Comparison of ENCODE assay signal across 23 mouse cellular contexts in the genomic region with DNA sequence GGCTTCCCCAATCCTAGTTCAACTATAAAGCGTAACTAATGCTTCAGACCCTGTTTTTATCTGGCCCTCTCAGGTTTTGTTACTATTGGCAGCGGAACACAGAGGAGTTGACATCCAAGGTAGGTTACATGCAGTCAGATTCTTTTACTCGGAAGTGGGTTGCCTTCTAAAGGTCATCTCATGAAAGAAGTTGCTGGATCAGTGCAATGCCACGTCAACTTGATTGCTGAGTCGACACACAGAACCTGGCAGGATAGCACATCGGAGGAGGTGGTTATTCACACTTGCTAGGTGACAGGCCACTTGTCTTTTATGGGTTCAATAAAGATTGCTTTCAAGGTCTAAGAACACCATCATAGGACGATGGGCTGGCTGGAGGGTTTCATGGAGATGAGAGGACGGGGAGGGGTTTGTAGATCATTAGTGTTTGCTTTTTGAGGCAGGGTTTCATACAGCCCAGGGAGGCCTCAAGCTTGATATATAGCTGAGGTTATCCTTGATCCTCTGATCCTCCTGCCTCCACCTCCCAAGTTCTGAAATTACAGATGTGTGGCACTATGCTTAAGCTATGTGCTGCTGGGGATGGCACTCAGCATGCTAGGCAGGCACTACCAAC. TPM values are rescaled to one million over a fixed set of nuclear protein-coding genes. Genes with fewer than 3 reads are reported as not detected.
"Had no signal": no experiment of that assay in that cellular context is flagged by ENCODE, and none has a peak within 500 bp of the region (broad histone marks: within the 10 kb centered on the region; RNA-seq: fewer than 3 reads in every experiment).

No protein-coding gene starts in this region.

- H3K9ac ChIP-seq: forebrain, postnatal 0 days; heart, embryonic 13.5 days; heart, embryonic 15.5 days; hindbrain, embryonic 14.5 days; limb, embryonic 13.5 days; limb, embryonic 15.5 days; liver, embryonic 12.5 days; liver, embryonic 14.5 days had no signal

- H3K4me3 ChIP-seq: heart, adult 2 months; heart, embryonic 13.5 days; heart, embryonic 15.5 days; layer of hippocampus, adult 2 months; left cerebral cortex, adult 2 months; limb, embryonic 13.5 days; limb, embryonic 15.5 days; liver, embryonic 12.5 days had no signal

- H3K27me3 ChIP-seq: limb, embryonic 13.5 days; limb, embryonic 15.5 days; liver, embryonic 12.5 days had no signal

- H3K27ac ChIP-seq: heart, adult 2 months; heart, embryonic 13.5 days; heart, embryonic 15.5 days; hindbrain, embryonic 14.5 days; layer of hippocampus, adult 2 months; left cerebral cortex, adult 2 months; limb, embryonic 13.5 days; limb, embryonic 15.5 days; liver, embryonic 12.5 days; liver, embryonic 14.5 days had no signal

- H3K4me1 ChIP-seq: limb, embryonic 13.5 days; limb, embryonic 15.5 days; liver, embryonic 12.5 days had no signal

- ATAC-seq: forebrain, postnatal 0 days; hindbrain, embryonic 16.5 days; inflammation-experienced regulatory T-cells, adult 6 months; liver, embryonic 12.5 days had no signal

- H3K9me3 ChIP-seq: heart, embryonic 13.5 days; heart, embryonic 15.5 days; limb, embryonic 13.5 days; limb, embryonic 15.5 days; liver, embryonic 12.5 days had no signal

- H3K4me2 ChIP-seq: heart, embryonic 11.5 days; heart, embryonic 13.5 days; heart, embryonic 15.5 days; hindbrain, embryonic 14.5 days; limb, embryonic 13.5 days; limb, embryonic 15.5 days; liver, embryonic 12.5 days had no signal

- H3K36me3 ChIP-seq: heart, embryonic 13.5 days; heart, embryonic 15.5 days; limb, embryonic 13.5 days; limb, embryonic 15.5 days; liver, embryonic 12.5 days had no signal

- DNase-seq: forebrain, postnatal 0 days; gastrocnemius, postnatal 36 days; heart, adult 11 months; heart, adult 2 months; heart, postnatal 14 days; heart, postnatal 36 days; kidney, adult 18-20 months; kidney, adult 8-10 months; kidney, postnatal 25 days; kidney, postnatal 4 days; left cerebral cortex, postnatal 4 days had no signal

RNA-seq across cellular contexts. Expression of gene Rasd2, which starts 11.6 kb away (rescaled TPM):
- polyA plus RNA-seq: liver, embryonic 14.5 days had no signal
